Mouse (Mus musculus): ENCODE measurements at regions not wholly inside any gene's neighbourhood (a gene's known extent, or its start where the extent isn't known, plus 50 kb on each side); places are given as distances from the start of the nearest gene placed in this dataset.

GRCm38 (mm10) chr14:61784609-61785008, 177.4 kb downstream of the Kcnrg start:
- no peak overlapping the region for H3K4me3 ChIP-seq (ENCODE audit: control insufficient read depth in 1 of 2, insufficient read depth in 1 of 2, low read depth in 2 of 2, low read length in 2 of 2)
- H3K4me1 ChIP-seq (ENCODE audit: control insufficient read depth in 1 of 2, insufficient read depth in 2 of 2, low read length in 2 of 2), result no peaks in the 10 kb centered on the region
- H3K27me3 ChIP-seq (ENCODE audit: control insufficient read depth in 1 of 2, insufficient read depth in 2 of 2, low read length in 2 of 2), result no peaks in the 10 kb centered on the region; a peak in 2 of 4 replicates
- H3K79me2 ChIP-seq (ENCODE audit: control insufficient read depth, insufficient read depth, low read length, poor library complexity), result no peaks in the 10 kb centered on the region
- no peak overlapping the region for H3K9ac ChIP-seq (ENCODE audit: control insufficient read depth, low read depth, low read length, poor library complexity, severe bottlenecking)
- H3K36me3 ChIP-seq (ENCODE audit: control insufficient read depth in 1 of 2, insufficient read depth in 2 of 2, low read length in 2 of 2), result no peaks in the 10 kb centered on the region
- TF ChIP-seq SMC3 (IDR thresholded peaks at IDR 0.05; ENCODE audit: low read depth, low read length) (no peak; the same call in 1 of the 2 replicates), NRF1 (IDR thresholded peaks at IDR 0.05; ENCODE audit: insufficient read depth, low read depth, low read length, poor library complexity, severe bottlenecking) (no peak), MYC (IDR thresholded peaks at IDR 0.05; ENCODE audit: low read depth, low read length) (no peak), MAFK (IDR thresholded peaks at IDR 0.05; ENCODE audit: borderline replicate concordance, low read depth, low read length) (no peak), RAD21 (IDR thresholded peaks at IDR 0.05; ENCODE audit: low read depth, low read length) (no peak), POLR2AphosphoS2 (IDR thresholded peaks at IDR 0.05; ENCODE audit: low read length) (no peak), SIN3A (IDR thresholded peaks at IDR 0.05; ENCODE audit: low read length) (no peak), MAZ (IDR thresholded peaks at IDR 0.05; ENCODE audit: low read depth, low read length) (no peak), ZC3H11A (IDR thresholded peaks at IDR 0.05; ENCODE audit: low read depth, low read length) (no peak), MEF2A (IDR thresholded peaks at IDR 0.05; ENCODE audit: extremely low read depth, insufficient replicate concordance, low read depth, low read length, poor library complexity, severe bottlenecking) (no peak), NELFE (IDR thresholded peaks at IDR 0.05; ENCODE audit: low read depth, low read length) (no peak), ETS1 (IDR thresholded peaks at IDR 0.05; ENCODE audit: low read depth, low read length) (no peak), JUND (IDR thresholded peaks at IDR 0.05; ENCODE audit: low read depth, low read length) (no peak), CTCF (IDR thresholded peaks at IDR 0.05 in 2 of 3, conservative IDR thresholded peaks at IDR 0.05 in 1 of 3; ENCODE audit: control insufficient read depth in 1 of 3, insufficient read depth in 1 of 3, low read depth in 2 of 3, low read length in 3 of 3, poor library complexity in 1 of 3, severe bottlenecking in 1 of 3) (no peak), POLR2A (IDR thresholded peaks at IDR 0.05; ENCODE audit: control insufficient read depth in 1 of 2, insufficient read depth in 1 of 2, low read depth in 1 of 2, low read length in 2 of 2, poor library complexity in 1 of 2) (no peak)
- H3K27ac ChIP-seq (ENCODE audit: control insufficient read depth, low read depth, low read length), result no peak overlapping the region
- DNase-seq (ENCODE audit: low read depth, low spot score), result no peak
- no peaks in the 10 kb centered on the region for H3K9me3 ChIP-seq (replicated peaks; ENCODE audit: insufficient read depth, low read length)

- no peak overlapping the region for H3K27ac ChIP-seq (ENCODE audit: control insufficient read depth, low read depth, low read length)
These were observed 178.8 kb downstream of the Kcnrg start for GRCm38 (mm10) chr14:61786031-61786430.

More at GRCm38 (mm10) chr14:61786031-61786430, 178.8 kb downstream of the Kcnrg start:
- no peak for DNase-seq (ENCODE audit: low read depth, low spot score)
- no peak for TF ChIP-seq ZKSCAN1 (IDR thresholded peaks at IDR 0.05; ENCODE audit: low read depth, low read length)
- no peak for TF ChIP-seq MXI1 (IDR thresholded peaks at IDR 0.05; ENCODE audit: low read depth, low read length)
- no peak for TF ChIP-seq TBP (IDR thresholded peaks at IDR 0.05; ENCODE audit: low read depth, low read length)
- TF ChIP-seq ELF1 (IDR thresholded peaks at IDR 0.05; ENCODE audit: low read depth, low read length), result no peak
- no peak for TF ChIP-seq MAFK (IDR thresholded peaks at IDR 0.05; ENCODE audit: borderline replicate concordance, low read depth, low read length)
- Histone ChIP-seq H3K27me3 (ENCODE audit: control insufficient read depth in 1 of 2, insufficient read depth in 2 of 2, low read length in 2 of 2) (no peaks in the 10 kb centered on the region; a peak in 2 of 4 replicates), H3K36me3 (ENCODE audit: control insufficient read depth in 1 of 2, insufficient read depth in 2 of 2, low read length in 2 of 2) (no peaks in the 10 kb centered on the region), H3K4me3 (ENCODE audit: control insufficient read depth in 1 of 2, insufficient read depth in 1 of 2, low read depth in 2 of 2, low read length in 2 of 2) (no peak overlapping the region), H3K9ac (ENCODE audit: control insufficient read depth, low read depth, low read length, poor library complexity, severe bottlenecking) (no peak overlapping the region), H3K79me2 (ENCODE audit: control insufficient read depth, insufficient read depth, low read length, poor library complexity) (no peaks in the 10 kb centered on the region), H3K4me1 (ENCODE audit: control insufficient read depth in 1 of 2, insufficient read depth in 2 of 2, low read length in 2 of 2) (no peaks in the 10 kb centered on the region), H3K9me3 (replicated peaks; ENCODE audit: insufficient read depth, low read length) (no peaks in the 10 kb centered on the region)

Measured in MEL (cell line).